Mouse (Mus musculus) bone marrow, adult 2 months (tissue): ENCODE results near the gene Srl.

Source experiments
- CTCF ChIP-seq: fragments of 200-500 bp; IDR thresholded peaks from 2 replicates; pipeline ENCODE4 v1.5.1; 2011; ENCODE audit warnings: low read length, control low read depth; ENCODE audit not compliant: control insufficient read depth, insufficient read depth
- POLR2A ChIP-seq: fragments of 200-500 bp; IDR thresholded peaks from 2 replicates; pipeline ENCODE4 v1.6.1; 2011; ENCODE audit warnings: low read depth, mild to moderate bottlenecking, control low read depth, low read length, borderline replicate concordance; ENCODE audit not compliant: control insufficient read depth

DNA sequence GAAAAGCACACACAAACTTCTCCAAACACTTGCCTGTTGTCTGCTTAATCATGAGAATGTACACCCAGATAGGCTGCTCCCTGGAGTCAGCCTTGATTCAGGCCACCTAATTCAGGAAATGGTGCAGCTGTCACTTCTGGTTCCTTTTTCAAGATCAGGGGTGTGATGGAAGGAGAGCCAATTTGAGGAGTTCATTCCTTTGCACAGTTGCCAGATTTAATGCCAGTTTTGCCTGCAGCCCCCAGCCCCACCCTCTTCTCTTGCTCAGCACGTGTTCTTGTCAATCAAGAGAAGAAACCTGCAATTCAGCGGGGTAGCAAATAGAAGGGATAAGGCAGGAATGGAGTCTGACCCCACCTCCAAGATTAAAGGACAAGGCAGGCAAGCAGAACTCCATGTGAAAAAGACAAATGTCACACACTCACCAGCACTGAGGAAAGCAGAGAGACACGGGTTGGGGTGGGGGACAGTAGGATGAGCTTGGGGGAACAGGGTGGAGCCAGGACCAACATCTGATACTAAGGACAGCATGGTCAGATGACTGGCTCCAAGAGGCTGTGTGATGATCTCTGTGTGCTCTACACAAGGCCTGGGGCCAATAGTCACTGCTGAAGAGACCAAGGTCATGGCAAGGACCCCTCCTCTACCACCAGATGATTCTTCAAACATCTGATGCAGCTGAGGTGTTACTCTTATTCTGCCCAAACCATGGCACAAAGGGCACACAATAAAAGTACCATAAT, 3.8 kb downstream of the Srl start:
- TF ChIP-seq CTCF (no peak), POLR2A (no peak)
